Mouse (Mus musculus) adrenal gland, postnatal 25 days (tissue): ENCODE measurements around the gene B4gat1. TPM values are rescaled to one million over a fixed set of nuclear protein-coding genes. Genes with fewer than 3 reads are reported as not detected.

Experiments
- DNase-seq: peaks from one replicate; pipeline ENCODE4 v3.0.0; 2021; ENCODE audit warnings: mixed read lengths
- total RNA-seq: library from RNA; stranded (reverse); gene quantifications from 2 replicates; pipeline ENCODE4 v1.2.3, GENCODE M21; 2021

Gene B4gat1
- total RNA-seq, 1 experiment from 2014 or later: 41.8 TPM

GRCm38 (mm10) chr19:5032686-5033085, 5.9 kb upstream of the B4gat1 start:
- DNase-seq: no peak

GRCm38 (mm10) chr19:5036577-5036976, 2.0 kb upstream of the B4gat1 start:
- no peak for DNase-seq

GRCm38 (mm10) chr19:5037678-5038571, 701 bp upstream of the B4gat1 start:
- peak; percentile 79 for DNase-seq

- no peak for DNase-seq
These were observed 882 bp downstream of the B4gat1 start for GRCm38 (mm10) chr19:5039301-5040114.

- DNase-seq: peak; percentile 89
These were observed 2.4 kb downstream of the B4gat1 start, which contains the start of gene Brms1 for GRCm38 (mm10) chr19:5040862-5041523. Gene Brms1 (plus strand): TSS chr19:5041354.

GRCm38 (mm10) chr19:5041588-5041987, 3.0 kb downstream of the B4gat1 start:
- DNase-seq: no peak

GRCm38 (mm10) chr19:5045531-5045930, 6.9 kb downstream of the B4gat1 start:
- DNase-seq: no peak

GRCm38 (mm10) chr19:5048138-5049056, 9.8 kb downstream of the B4gat1 start:
- no peak for DNase-seq

GRCm38 (mm10) chr19:5049325-5049724, 10.7 kb downstream of the B4gat1 start:
- no peak for DNase-seq

GRCm38 (mm10) chr19:5050047-5050905, 11.7 kb downstream of the B4gat1 start, which contains the start of gene Rin1:
Gene Rin1 (plus strand): TSS chr19:5050481.
- no peak for DNase-seq

- DNase-seq: no peak
These were observed 12.4 kb downstream of the B4gat1 start for GRCm38 (mm10) chr19:5051031-5051430.

GRCm38 (mm10) chr19:5051515-5051914, 12.9 kb downstream of the B4gat1 start:
- DNase-seq: no peak

GRCm38 (mm10) chr19:5052166-5052822, 13.7 kb downstream of the B4gat1 start:
- DNase-seq: no peak

GRCm38 (mm10) chr19:5052853-5053252, 14.2 kb downstream of the B4gat1 start:
- DNase-seq: no peak

GRCm38 (mm10) chr19:5053909-5054308, 15.3 kb downstream of the B4gat1 start:
- DNase-seq: peak; percentile 67

- DNase-seq: no peak
These were observed 17.6 kb downstream of the B4gat1 start for GRCm38 (mm10) chr19:5056251-5056650.

- no peak for DNase-seq
These were observed 19.5 kb downstream of the B4gat1 start for GRCm38 (mm10) chr19:5057876-5058775.
